Mouse (Mus musculus) heart, embryonic 12.5 days (tissue): ENCODE measurements around the gene Bpi. TPM values are rescaled to one million over a fixed set of nuclear protein-coding genes. Genes with fewer than 3 reads are reported as not detected.

Experiments
- ATAC-seq: fragments of 200-750 bp; cut with Nextera tagmentation; 2 replicates; pipeline ENCODE4 v1.8.0; 2017; ENCODE audit warnings: moderate TSS enrichment, moderate library complexity; ENCODE audit not compliant: insufficient number of reproducible peaks, low FRiP score
- H3K27ac ChIP-seq: fragments of 300-500 bp; sonication (generic); 2 replicates; pipeline ENCODE4 v1.5.1; 2016; ENCODE audit warnings: mild to moderate bottlenecking, moderate library complexity; ENCODE audit not compliant: poor library complexity, severe bottlenecking
- H3K27me3 ChIP-seq: fragments of 300-500 bp; sonication (generic); replicated peaks from 2 replicates; pipeline ENCODE4 v1.6.1; 2016; ENCODE audit warnings: mild to moderate bottlenecking, moderate library complexity
- H3K36me3 ChIP-seq: fragments of 300-500 bp; sonication (generic); 2 replicates; pipeline ENCODE4 v1.6.1; 2016; ENCODE audit warnings: mild to moderate bottlenecking, moderate library complexity
- H3K4me1 ChIP-seq: fragments of 300-500 bp; sonication (generic); replicated peaks from 2 replicates; pipeline ENCODE4 v1.6.1; 2016; ENCODE audit warnings: mild to moderate bottlenecking
- H3K4me2 ChIP-seq: fragments of 300-500 bp; sonication (generic); 2 replicates; pipeline ENCODE4 v1.6.1; 2016; ENCODE audit warnings: mild to moderate bottlenecking, moderate library complexity
- H3K4me3 ChIP-seq: fragments of 300-500 bp; sonication (generic); 2 replicates; pipeline ENCODE4 v1.5.1; 2016; ENCODE audit warnings: mild to moderate bottlenecking
- H3K9ac ChIP-seq: fragments of 300-500 bp; sonication (generic); 2 replicates; pipeline ENCODE4 v1.6.1; 2016; ENCODE audit warnings: mild to moderate bottlenecking, moderate library complexity
- H3K9me3 ChIP-seq: fragments of 300-500 bp; sonication (generic); replicated peaks from 2 replicates; pipeline ENCODE4 v1.6.1; 2016; ENCODE audit warnings: mild to moderate bottlenecking, moderate library complexity
- WGBS: fragments of 180-500 bp; shearing (Covaris S2); methylation state at CpG from one replicate; pipeline ENCODE4 v1.1.7; 2016; 5-methylcytosine and 5-hydroxymethylcytosine counted together
- polyA plus RNA-seq: library from polyadenylated mRNA; unstranded; fragments of >200 nt; fragmentation: Nextera tagmentation; extraction: Ambion mirVana; gene quantifications from 2 replicates; pipeline ENCODE4 v1.2.1, GENCODE M21; 2016

The Bpi gene
- not detected in 2 replicates for polyA plus RNA-seq

DNA sequence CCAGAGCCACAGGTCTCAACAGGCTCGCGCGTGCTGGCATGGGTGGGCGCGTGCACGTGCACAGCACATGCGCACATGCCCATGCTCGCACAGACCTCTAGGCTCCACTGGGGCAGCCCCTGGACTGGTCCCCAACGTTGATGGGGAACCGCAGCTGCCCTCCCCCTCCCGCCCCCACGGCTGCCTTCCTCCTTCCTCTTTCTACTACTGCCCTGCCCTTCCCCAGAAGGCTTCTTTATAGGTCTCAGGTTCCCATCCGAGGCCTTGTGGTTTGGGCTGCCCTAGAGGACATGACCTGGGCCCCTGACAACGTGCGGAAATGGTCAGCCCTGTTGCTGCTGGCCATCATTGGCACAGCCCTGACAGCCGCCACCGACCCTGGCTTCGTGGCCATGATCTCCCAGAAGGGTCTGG lies at the start of gene Bpi:
Gene Bpi, plus strand, starts transcription at position 90 of the 414 bp plus-strand sequence.
- Histone ChIP-seq H3K9ac (no peak within 1 kb of the TSS), H3K27me3 (peaks cover 48% of the 10 kb centered on the region), H3K9me3 (no peaks in the 10 kb centered on the region), H3K36me3 (no peaks in the 10 kb centered on the region), H3K27ac (no peak within 1 kb of the TSS), H3K4me1 (peaks cover 22% of the 10 kb centered on the region), H3K4me2 (no peak within 1 kb of the TSS), H3K4me3 (no peak within 1 kb of the TSS)
- no peak for ATAC-seq
- 61% methylated on average over 18 of the region's 18 CpGs for WGBS

DNA sequence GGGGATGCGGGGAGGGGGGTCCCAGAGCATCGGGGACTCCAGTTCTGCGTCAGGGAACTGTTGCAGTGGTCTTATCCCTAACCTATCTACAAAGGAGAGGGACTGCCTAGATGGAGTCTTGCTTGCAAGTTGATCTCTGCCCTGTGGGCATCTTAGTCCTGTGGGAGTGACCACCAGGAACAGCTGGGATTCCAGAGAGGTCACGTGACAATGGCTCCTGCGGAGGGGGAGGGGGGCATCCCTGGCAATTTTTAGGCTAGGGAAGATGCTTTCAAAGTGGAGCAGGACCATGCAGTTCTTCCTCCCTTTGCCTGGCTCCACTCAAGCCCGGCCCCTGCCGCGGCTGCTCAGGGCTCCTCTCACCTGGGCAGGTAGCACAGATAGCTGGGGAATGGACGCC lies 48.1 kb upstream of the Bpi start:
- WGBS, result 49% methylated on average over 9 of the region's 9 CpGs
- Histone ChIP-seq H3K9ac (no peak overlapping the region), H3K27me3 (peaks cover 15% of the 10 kb centered on the region), H3K4me2 (no peak overlapping the region), H3K4me1 (peaks cover 12% of the 10 kb centered on the region), H3K4me3 (no peak overlapping the region), H3K27ac (no peak overlapping the region), H3K9me3 (no peaks in the 10 kb centered on the region), H3K36me3 (no peaks in the 10 kb centered on the region)
- ATAC-seq, result no peak; the same call in 1 of the 2 replicates

DNA sequence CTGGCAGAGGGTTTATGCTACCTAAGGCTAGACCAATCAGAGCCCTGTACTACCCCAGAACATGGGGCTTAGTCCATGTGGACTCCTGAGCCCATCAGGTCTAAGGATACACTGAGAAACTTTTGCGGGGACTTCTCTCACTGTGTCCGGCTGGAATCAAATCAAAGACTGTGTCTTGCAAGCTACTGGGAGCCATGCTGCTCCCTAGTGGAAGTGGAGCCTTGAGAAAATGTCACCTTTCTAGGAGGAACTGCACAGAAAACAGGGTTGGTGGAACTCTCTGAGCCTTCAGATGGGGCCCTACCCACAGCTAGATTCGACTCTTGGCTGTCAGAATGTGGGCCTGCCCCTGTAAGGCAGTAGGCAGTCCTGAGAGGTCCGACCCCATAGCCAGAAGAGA lies 47.4 kb upstream of the Bpi start:
- 41% methylated on average over 4 of the region's 4 CpGs for WGBS
- Histone ChIP-seq H3K27ac (no peak overlapping the region), H3K4me3 (no peak overlapping the region), H3K36me3 (no peaks in the 10 kb centered on the region), H3K27me3 (peaks cover 15% of the 10 kb centered on the region), H3K4me1 (peaks cover 12% of the 10 kb centered on the region), H3K9me3 (no peaks in the 10 kb centered on the region), H3K4me2 (no peak overlapping the region), H3K9ac (no peak overlapping the region)
- ATAC-seq, result no peak

DNA sequence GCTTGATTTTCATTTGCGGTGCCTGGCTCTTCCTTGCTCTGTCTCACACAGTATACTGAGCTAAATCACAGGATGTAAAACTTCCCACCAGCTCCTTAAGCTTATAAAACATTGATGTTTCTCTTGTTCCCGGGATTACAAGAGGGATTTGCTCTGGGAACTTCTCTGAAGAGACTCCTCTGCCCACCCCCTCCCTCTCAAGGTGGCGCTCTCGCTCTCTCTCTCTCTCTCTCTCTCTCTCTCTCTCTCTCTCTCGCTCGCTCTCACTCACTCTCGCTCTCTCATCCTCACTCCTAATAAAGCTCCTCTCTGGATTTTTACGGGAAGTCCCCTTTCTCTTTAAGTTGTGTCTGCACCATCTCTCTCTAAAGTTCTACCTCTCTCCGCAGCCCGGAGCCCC lies 46.9 kb upstream of the Bpi start:
- Histone ChIP-seq H3K27me3 (peaks cover 15% of the 10 kb centered on the region), H3K4me1 (peaks cover 12% of the 10 kb centered on the region), H3K27ac (no peak overlapping the region), H3K9ac (no peak overlapping the region), H3K9me3 (no peaks in the 10 kb centered on the region), H3K4me3 (0 out of 2 replicates have a peak overlapping the region, but pooled peaks have one; percentile 9), H3K4me2 (peak overlapping the region; percentile 48), H3K36me3 (no peaks in the 10 kb centered on the region)
- ATAC-seq, result no peak
- WGBS, result 37% methylated on average over 10 of the region's 10 CpGs

DNA sequence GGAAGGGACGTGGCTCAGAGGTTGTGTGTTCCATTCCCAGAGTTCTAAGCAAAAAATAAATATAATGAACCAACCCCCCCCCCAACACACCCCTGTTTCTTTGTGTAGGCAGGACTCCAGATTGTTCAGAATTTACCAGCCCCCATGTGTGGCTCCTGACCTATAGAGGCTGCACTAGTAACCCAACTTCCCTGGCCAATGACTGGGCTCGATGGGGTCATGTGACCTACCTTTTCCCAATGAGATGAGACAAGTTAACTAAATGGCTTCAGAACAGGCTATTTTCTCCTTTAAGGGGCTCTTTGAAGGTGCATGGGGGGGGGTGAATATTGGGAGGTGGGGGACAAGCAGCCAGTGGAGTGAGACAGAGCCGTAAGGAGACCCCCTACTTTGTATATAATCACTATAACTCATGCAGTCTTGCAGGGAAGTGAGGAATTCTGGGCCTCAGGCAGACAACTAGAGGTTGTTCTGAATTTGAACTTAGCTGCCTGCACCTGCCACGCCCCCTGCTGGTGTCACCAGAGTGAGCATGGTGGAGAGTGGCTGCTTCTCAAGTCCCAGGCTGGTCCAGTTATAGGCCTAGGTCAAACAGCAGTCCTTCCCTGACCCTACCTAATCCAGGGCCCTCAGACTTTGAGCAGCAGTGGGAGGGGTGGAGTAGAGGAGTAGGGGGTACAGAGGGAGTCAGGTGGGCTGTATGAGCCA lies 46.0 kb upstream of the Bpi start:
- no peaks in the 10 kb centered on the region for H3K9me3 ChIP-seq
- peaks cover 15% of the 10 kb centered on the region for H3K27me3 ChIP-seq
- H3K27ac ChIP-seq, result no peak overlapping the region
- no peak overlapping the region for H3K4me2 ChIP-seq
- H3K36me3 ChIP-seq, result no peaks in the 10 kb centered on the region
- peaks cover 12% of the 10 kb centered on the region for H3K4me1 ChIP-seq
- no peak overlapping the region for H3K9ac ChIP-seq
- ATAC-seq, result no peak
- H3K4me3 ChIP-seq, result no peak overlapping the region
- whole genome bisulfite sequencing, result 65% methylated on average over 4 of the region's 4 CpGs

DNA sequence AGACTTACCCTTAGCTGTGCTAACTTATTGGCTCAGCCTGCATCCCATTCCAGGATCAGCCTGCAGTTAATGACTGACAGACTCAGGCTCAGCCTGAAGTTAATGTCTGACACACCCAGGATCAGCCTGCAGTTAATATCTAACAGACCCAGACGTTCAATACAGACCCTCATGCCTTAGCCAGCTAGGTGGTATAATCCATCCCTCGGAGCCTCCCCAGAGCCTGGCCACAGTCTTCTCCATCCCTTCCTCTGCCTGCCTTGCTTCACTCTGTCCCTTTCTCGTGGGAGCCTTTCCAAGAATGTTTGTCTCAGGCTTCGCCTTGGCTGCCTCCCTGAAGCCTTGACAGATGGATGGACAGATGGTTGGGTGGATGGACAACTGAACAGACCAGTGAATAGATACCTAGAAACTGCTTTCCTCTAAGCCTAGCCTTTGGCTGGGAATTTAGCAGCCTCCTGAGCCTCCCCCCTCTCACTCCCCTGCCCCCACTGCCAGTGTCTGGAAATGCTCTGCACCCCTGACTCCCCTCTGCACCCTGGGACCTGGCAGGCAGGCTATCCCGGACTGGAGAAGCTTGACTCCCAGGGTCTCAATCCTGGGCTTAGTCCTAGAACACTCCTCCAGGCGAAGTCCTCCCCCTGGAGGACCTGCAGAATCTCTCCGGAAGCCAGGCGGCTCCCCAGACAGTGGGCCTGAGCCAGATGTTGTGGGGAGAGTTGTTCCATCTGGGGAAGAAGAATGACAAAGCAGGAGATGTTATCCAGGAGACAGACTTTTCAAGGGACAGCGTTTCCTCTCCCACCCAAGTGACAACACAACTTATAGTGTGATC lies 42.4 kb upstream of the Bpi start:
- Histone ChIP-seq H3K9me3 (no peaks in the 10 kb centered on the region), H3K4me1 (peaks cover 4% of the 10 kb centered on the region), H3K9ac (no peak overlapping the region), H3K27ac (no peak overlapping the region), H3K36me3 (no peaks in the 10 kb centered on the region), H3K4me2 (no peak overlapping the region), H3K4me3 (no peak overlapping the region), H3K27me3 (peaks cover 4% of the 10 kb centered on the region)
- no peak for ATAC-seq
- 46% methylated on average over 9 of the region's 9 CpGs for WGBS

DNA sequence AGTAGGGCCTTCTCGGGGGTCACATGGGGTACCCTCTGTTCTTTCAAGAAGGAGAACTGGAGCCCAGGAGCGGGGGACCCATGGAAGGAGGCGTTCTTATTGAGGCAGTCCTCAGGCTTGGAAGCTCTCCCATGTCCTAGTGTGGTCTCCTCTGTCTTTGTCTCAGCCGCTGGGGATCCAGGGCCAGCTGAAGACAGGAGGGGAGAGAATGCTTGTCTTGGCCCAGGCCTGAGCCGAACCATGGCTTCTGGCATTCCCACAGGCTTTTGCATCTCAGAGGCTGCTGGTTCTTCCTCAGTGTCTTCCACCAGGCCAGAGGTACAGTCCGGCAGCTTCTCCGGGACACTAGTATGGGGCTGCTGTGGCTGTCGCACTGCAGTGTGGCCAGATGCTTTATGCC lies 41.4 kb upstream of the Bpi start:
- H3K4me1 ChIP-seq, result peaks cover under 1% of the 10 kb centered on the region
- H3K36me3 ChIP-seq, result no peaks in the 10 kb centered on the region
- no peak for ATAC-seq
- no peak overlapping the region for H3K27ac ChIP-seq
- no peak overlapping the region for H3K4me2 ChIP-seq
- no peak overlapping the region for H3K9ac ChIP-seq
- peaks cover 4% of the 10 kb centered on the region for H3K27me3 ChIP-seq
- no peak overlapping the region for H3K4me3 ChIP-seq
- WGBS, result 88% methylated on average over 8 of the region's 8 CpGs
- no peaks in the 10 kb centered on the region for H3K9me3 ChIP-seq

DNA sequence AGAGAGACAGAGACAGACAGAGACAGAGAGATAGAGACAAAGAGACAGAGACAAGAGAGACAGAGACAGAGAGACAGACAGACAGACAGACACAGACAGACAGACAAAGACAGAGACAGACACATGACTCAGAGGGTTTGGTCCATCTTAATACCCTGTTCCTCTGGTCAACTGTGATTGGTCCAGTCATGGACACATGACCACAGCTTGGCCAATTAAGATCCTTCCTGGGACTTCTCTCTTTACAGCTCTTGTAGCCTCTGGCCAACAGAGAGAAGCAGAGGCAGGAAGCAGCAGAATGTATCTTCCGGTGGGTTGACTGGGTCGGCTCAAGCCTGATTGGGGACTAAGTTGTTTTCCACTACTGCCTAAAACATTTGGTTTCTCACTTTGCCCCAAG lies 38.3 kb upstream of the Bpi start:
- Histone ChIP-seq H3K4me3 (no peak overlapping the region), H3K9ac (no peak overlapping the region), H3K9me3 (no peaks in the 10 kb centered on the region), H3K27me3 (no peaks in the 10 kb centered on the region), H3K36me3 (no peaks in the 10 kb centered on the region), H3K4me1 (peaks cover 14% of the 10 kb centered on the region), H3K27ac (no peak overlapping the region), H3K4me2 (no peak overlapping the region)
- no peak for ATAC-seq
- 78% methylated on average over 2 of the region's 2 CpGs for WGBS

DNA sequence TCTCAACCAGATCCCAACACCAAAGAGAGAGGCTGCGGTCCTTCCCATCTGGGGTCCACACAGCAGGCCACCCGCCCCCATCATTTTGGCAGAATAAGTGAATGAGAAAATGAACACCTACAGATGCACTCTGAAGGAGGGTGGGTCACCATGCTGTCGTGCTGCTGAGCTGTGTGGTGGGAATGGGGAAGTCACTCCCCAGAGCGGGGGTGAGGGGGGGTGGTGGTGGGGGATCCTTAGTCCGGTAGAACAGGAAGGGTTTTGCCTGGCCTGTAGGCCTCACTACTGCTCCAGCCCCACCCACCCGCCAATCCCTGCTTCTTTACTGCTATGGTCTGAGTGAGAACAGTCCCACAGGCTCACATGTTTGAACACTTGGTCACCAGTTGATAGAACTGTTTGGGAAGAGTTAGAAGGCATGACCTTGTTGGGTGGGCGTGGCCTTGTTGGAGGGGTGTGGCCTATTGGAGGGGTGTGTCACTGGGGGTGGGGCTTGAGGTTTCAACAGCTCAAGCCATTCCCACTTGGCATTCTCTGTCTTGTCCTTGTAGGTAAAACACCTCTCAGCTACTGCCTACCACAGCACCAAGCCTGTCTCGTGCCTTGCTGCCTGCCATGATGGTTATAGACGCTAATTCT lies 36.3 kb upstream of the Bpi start:
- no peak for ATAC-seq
- Histone ChIP-seq H3K9me3 (no peaks in the 10 kb centered on the region), H3K4me1 (peaks cover 14% of the 10 kb centered on the region), H3K4me2 (no peak overlapping the region), H3K9ac (no peak overlapping the region), H3K4me3 (no peak overlapping the region), H3K27me3 (peaks cover 10% of the 10 kb centered on the region), H3K27ac (no peak overlapping the region), H3K36me3 (no peaks in the 10 kb centered on the region)
- WGBS, result 79% methylated on average over 9 of the region's 9 CpGs

DNA sequence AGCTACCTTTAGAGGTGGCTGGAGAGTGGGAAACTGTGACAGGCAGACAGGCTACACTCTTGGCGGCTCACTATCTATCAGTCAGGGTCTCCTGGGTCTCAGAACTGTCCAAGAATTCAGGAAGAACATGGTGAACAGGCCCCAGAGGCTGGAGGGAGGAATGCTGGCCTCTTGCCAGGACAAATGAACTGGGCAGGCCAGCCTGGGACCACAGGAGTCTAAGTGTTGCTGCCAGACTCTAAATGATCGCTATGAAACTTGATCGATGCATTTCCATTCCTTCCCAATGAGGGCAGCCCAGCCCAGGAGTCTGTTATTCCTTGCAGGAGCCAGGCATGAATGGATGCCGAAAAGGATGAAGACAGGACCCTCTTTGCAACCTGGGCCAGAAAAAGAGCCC lies 35.2 kb upstream of the Bpi start:
- H3K36me3 ChIP-seq, result no peaks in the 10 kb centered on the region
- no peak overlapping the region for H3K4me3 ChIP-seq
- H3K4me2 ChIP-seq, result no peak overlapping the region
- peaks cover 14% of the 10 kb centered on the region for H3K4me1 ChIP-seq
- WGBS, result 31% methylated on average over 4 of the region's 4 CpGs
- H3K9ac ChIP-seq, result no peak overlapping the region
- no peaks in the 10 kb centered on the region for H3K9me3 ChIP-seq
- ATAC-seq, result peak; percentile 60; the same call in 1 of the 2 replicates
- H3K27ac ChIP-seq, result no peak overlapping the region
- H3K27me3 ChIP-seq, result peaks cover 18% of the 10 kb centered on the region

DNA sequence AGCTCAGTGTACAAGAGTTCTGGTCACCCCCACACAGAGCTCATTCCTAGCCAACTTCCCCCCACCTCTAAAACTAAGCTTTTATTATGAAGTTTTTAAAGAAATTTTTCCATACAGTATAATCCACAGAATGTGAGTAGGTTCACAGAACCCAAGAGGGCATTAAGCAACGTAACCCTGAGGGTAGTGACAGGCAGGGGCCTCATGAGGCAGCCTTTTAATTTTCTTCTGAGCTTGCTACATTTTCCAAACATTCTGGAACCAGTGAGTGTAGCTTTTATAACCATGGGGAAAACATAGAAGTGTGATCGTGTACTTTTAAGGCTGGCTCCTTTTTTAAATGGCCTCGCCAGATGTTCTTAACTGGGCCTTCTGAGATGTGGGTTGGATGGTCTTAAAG lies 34.4 kb upstream of the Bpi start:
- peaks cover 14% of the 10 kb centered on the region for H3K4me1 ChIP-seq
- 70% methylated on average over 3 of the region's 3 CpGs for WGBS
- H3K27ac ChIP-seq, result no peak overlapping the region

More for the DNA sequence above, 34.4 kb upstream of the Bpi start:
- H3K9ac ChIP-seq, result no peak overlapping the region
- H3K36me3 ChIP-seq, result no peaks in the 10 kb centered on the region
- no peak overlapping the region for H3K4me2 ChIP-seq
- ATAC-seq, result no peak
- peaks cover 22% of the 10 kb centered on the region for H3K27me3 ChIP-seq
- H3K9me3 ChIP-seq, result no peaks in the 10 kb centered on the region
- no peak overlapping the region for H3K4me3 ChIP-seq
